Mouse (Mus musculus) liver, adult 2 months (tissue): ENCODE data around the gene Gm8094. TPM values are rescaled to one million over a fixed set of nuclear protein-coding genes. Genes with fewer than 3 reads are reported as not detected.

ENCODE experiments used
- polyA plus RNA-seq: library from polyadenylated mRNA; depleted of rRNA; stranded (reverse); fragments of >200 nt; gene quantifications from 2 replicates; pipeline ENCODE4 v1.2.3, GENCODE M21; 2012; rRNA removed
- total RNA-seq: library from RNA; depleted of rRNA; stranded (reverse); fragments of >200 nt; gene quantifications from 2 replicates; pipeline ENCODE4 v1.2.3, GENCODE M21; 2014; rRNA removed

Gene Gm8094
- total and polyA plus RNA-seq, 2 experiments = not detected

Other genes with a start within 250 kb of the Gm8094 start
- gene Gm21977, start 223.2 kb downstream of the Gm8094 start, total RNA-seq = not detected in 2 replicates
- not detected in 2 replicates for gene Gm21977, start 223.2 kb downstream of the Gm8094 start, polyA plus RNA-seq
- gene Gm8082, start 83.0 kb downstream of the Gm8094 start, total RNA-seq = not detected in 2 replicates
- not detected in 2 replicates for gene Gm8082, start 83.0 kb downstream of the Gm8094 start, polyA plus RNA-seq
- gene Gm10376, start 61.0 kb downstream of the Gm8094 start, total RNA-seq = not detected in 2 replicates
- gene Gm10376, start 61.0 kb downstream of the Gm8094 start, polyA plus RNA-seq = not detected in 2 replicates
- not detected in 2 replicates for gene Gm8104, start 24.0 kb upstream of the Gm8094 start, total RNA-seq
- not detected in 2 replicates for gene Gm8104, start 24.0 kb upstream of the Gm8094 start, polyA plus RNA-seq
- not detected in 2 replicates for gene Gm7233, start 103.2 kb upstream of the Gm8094 start, total RNA-seq
- not detected in 2 replicates for gene Gm7233, start 103.2 kb upstream of the Gm8094 start, polyA plus RNA-seq
- not detected in 2 replicates for gene Gm8122, start 158.7 kb upstream of the Gm8094 start, total RNA-seq
- gene Gm8122, start 158.7 kb upstream of the Gm8094 start, polyA plus RNA-seq = not detected in 2 replicates
- not detected in 2 replicates for gene Gm8126, start 182.0 kb upstream of the Gm8094 start, total RNA-seq
- gene Gm8126, start 182.0 kb upstream of the Gm8094 start, polyA plus RNA-seq = not detected in 2 replicates
- gene Gm9732, start 198.4 kb upstream of the Gm8094 start, total RNA-seq = not detected in 2 replicates
- gene Gm9732, start 198.4 kb upstream of the Gm8094 start, polyA plus RNA-seq = not detected in 2 replicates
- gene Gm8127, start 217.2 kb upstream of the Gm8094 start, total RNA-seq = not detected in 2 replicates
- not detected in 2 replicates for gene Gm8127, start 217.2 kb upstream of the Gm8094 start, polyA plus RNA-seq